In the genomic region with DNA sequence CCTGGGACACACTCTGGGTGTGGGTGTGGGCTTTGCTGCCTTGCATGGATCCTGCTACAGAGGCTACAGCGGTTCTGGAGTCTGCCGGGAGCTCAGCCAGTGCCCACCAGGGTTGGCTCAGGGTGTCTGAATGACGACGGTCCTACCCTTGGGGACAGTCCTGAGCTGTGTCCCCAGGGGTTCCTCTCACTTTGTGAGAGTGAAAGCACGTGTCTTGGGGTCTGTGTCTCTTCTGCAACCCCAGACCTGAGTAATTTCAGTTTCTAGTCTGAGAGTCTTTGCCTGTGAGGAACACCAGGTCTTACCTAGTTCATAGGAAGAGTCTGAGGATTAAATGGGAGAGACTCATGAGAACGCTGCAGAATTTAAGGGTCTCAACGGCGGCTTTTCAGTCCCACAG, we compare ENCODE assay signal across 20 mouse cellular contexts.
"Had no signal": no experiment of that assay in that cellular context is flagged by ENCODE, and none has a peak within 500 bp of the region (broad histone marks: within the 10 kb centered on the region; RNA-seq: fewer than 3 reads in every experiment).

No protein-coding gene starts in this region.

- H3K4me3 ChIP-seq: midbrain, embryonic 10.5 days; midbrain, embryonic 12.5 days; midbrain, embryonic 15.5 days; myocyte; neural tube, embryonic 13.5 days; neural tube, embryonic 15.5 days; stomach, embryonic 15.5 days had no signal

- DNase-seq: lung, adult 18-20 months; lung, embryonic 14.5 days; lung, postnatal 10 days; lung, postnatal 4 days; retina, postnatal 1 day; right cerebral cortex, adult 18-20 months; right cerebral cortex, postnatal 25 days; right cerebral cortex, postnatal 4 days; spleen, adult 18-20 months; thymus, adult 2 months; thymus, postnatal 25 days; thymus, postnatal 4 days had no signal

- H3K4me1 ChIP-seq: midbrain, embryonic 12.5 days; midbrain, embryonic 15.5 days; neural tube, embryonic 13.5 days; neural tube, embryonic 15.5 days; stomach, embryonic 15.5 days had no signal

- ATAC-seq: midbrain, embryonic 15.5 days had no signal

- H3K4me2 ChIP-seq: lung, embryonic 14.5 days; midbrain, embryonic 12.5 days; midbrain, embryonic 15.5 days; neural tube, embryonic 13.5 days; neural tube, embryonic 15.5 days; stomach, embryonic 15.5 days had no signal

- H3K27ac ChIP-seq: midbrain, embryonic 10.5 days; midbrain, embryonic 12.5 days; midbrain, embryonic 15.5 days; neural tube, embryonic 13.5 days; neural tube, embryonic 15.5 days; stomach, embryonic 15.5 days; stomach, postnatal 0 days had no signal

- H3K9ac ChIP-seq: lung, embryonic 14.5 days; midbrain, embryonic 12.5 days; midbrain, embryonic 15.5 days; neural tube, embryonic 13.5 days; neural tube, embryonic 15.5 days; stomach, embryonic 15.5 days had no signal

- H3K36me3 ChIP-seq: midbrain, embryonic 10.5 days; midbrain, embryonic 12.5 days; midbrain, embryonic 15.5 days; neural tube, embryonic 13.5 days; neural tube, embryonic 15.5 days; stomach, embryonic 15.5 days had no signal

- H3K9me3 ChIP-seq: midbrain, embryonic 10.5 days; midbrain, embryonic 12.5 days; midbrain, embryonic 15.5 days; neural tube, embryonic 13.5 days; neural tube, embryonic 15.5 days; stomach, embryonic 15.5 days had no signal

- H3K27me3 ChIP-seq: midbrain, embryonic 12.5 days; midbrain, embryonic 15.5 days; neural tube, embryonic 13.5 days; neural tube, embryonic 15.5 days; stomach, embryonic 15.5 days had no signal
